Mouse (Mus musculus) monocyte, adult 59 days (primary cell): ENCODE measurements around the gene Lilra6. TPM values are rescaled to one million over a fixed set of nuclear protein-coding genes. Genes with fewer than 3 reads are reported as not detected.

Source experiments
- total RNA-seq, 2 experiments: library from RNA; stranded (reverse); gene quantifications; one replicate each; pipeline ENCODE4 v1.2.4; 2023

Gene Lilra6
- total RNA-seq = 10 to 100 TPM; 67.7 to 86.9 TPM

DNA sequence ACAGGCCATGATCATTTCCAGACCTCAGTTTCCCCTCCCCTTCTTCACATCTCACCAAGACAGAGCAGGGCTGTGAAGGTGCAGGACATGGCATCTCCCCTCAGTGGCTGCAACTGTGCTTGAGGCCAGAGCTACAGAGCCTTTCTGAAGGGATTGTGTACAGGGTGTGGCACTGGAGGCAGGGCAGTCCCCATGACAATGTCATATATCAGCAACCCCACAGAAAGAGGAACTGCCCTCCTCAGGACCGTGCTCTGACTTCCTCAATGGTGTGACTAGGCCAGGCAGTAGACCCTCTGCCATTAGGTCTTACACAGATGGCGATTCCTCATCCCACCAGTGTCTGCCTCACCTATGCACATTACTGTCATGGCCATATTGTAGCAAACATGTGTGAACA is at the start of gene Lilra6:
TSS of gene Lilra6 (minus strand) at position 117 of the 400 bp plus-strand sequence.

DNA sequence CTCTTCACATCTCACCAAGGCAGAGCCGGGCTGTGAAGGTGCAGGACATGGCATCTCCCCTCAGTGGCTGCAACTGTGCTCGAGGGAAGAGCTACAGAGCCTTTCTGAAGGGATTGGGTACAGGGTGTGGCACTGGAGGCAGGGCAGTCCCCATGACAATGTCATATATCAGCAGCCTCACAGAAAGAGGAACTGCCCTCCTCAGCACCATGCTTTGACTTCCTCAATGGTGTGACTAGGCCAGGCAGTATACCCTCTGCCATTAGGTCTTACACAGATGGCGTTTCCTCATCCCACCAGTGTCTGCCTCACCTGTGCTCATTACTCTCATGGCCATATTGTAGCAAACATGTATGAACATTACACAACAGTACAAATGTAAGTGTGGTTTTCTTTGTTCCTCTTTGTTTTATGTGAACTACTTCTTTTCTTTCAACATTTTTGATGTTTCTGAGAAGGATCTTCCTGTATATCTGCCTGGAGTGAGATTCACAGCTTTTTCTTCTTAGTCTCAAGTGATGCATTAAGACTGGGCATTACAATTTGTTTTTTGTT is 17.2 kb downstream of the Lilra6 start, which contains the start of gene Gm14548:
TSS of gene Gm14548 (minus strand) at position 85 of the 555 bp plus-strand sequence.

Other genes with a start within 250 kb of the Lilra6 start
- 1 to 10 TPM; 6.4 to 9.4 TPM for gene Leng1, start 249.7 kb downstream of the Lilra6 start, total RNA-seq
- 1 to 10 TPM; 6.4 to 6.8 TPM for gene Tmc4, start 237.9 kb downstream of the Lilra6 start, total RNA-seq
- gene Tsen34, start 222.6 kb downstream of the Lilra6 start, total RNA-seq = 10 to 100 TPM; 35.3 to 42.7 TPM
- 100 to 1,000 TPM; 103 to 105 TPM for gene Mboat7, start 222.0 kb downstream of the Lilra6 start, total RNA-seq
- gene Rps9, start 211.5 kb downstream of the Lilra6 start, total RNA-seq = 1,000 to 10,000 TPM; 1,985 to 2,114 TPM
- gene Pirb, start 195.1 kb downstream of the Lilra6 start, total RNA-seq = 100 to 1,000 TPM; 343 to 375 TPM
- gene Gm15448, start 89.8 kb downstream of the Lilra6 start, total RNA-seq = 10 to 100 TPM; 70.0 to 75.3 TPM
- 100 to 1,000 TPM in 1 of 2 experiments, 10 to 100 TPM in 1; 87.0 to 101 TPM for gene Pira2, start 70.5 kb downstream of the Lilra6 start, total RNA-seq
- 10 to 100 TPM; 51.8 to 62.5 TPM for gene Gm14548, start 17.4 kb downstream of the Lilra6 start, total RNA-seq
- 100 to 1,000 TPM; 136 to 147 TPM for gene Lair1, start 147.7 kb upstream of the Lilra6 start, total RNA-seq
- gene Ttyh1, start 203.9 kb upstream of the Lilra6 start, total RNA-seq = not detected
- 100 to 1,000 TPM; 344 to 351 TPM for gene Leng8, start 221.5 kb upstream of the Lilra6 start, total RNA-seq
- 10 to 100 TPM; 22.2 to 26.5 TPM for gene Leng9, start 234.9 kb upstream of the Lilra6 start, total RNA-seq
- gene Cdc42ep5, start 249.4 kb upstream of the Lilra6 start, total RNA-seq = not detected